Mouse (Mus musculus): Measurements from ENCODE around the gene Slamf7.

GRCm38 (mm10) chr1:171637101-171637500 is 15.7 kb downstream of the Slamf7 start:
- TF ChIP-seq CTCF (IDR thresholded peaks at IDR 0.05) (no peak), POLR2A (IDR thresholded peaks at IDR 0.05; ENCODE audit: insufficient read depth, low read depth, low read length) (no peak), EP300 (IDR thresholded peaks at IDR 0.05; ENCODE audit: insufficient read depth, low read depth, low read length) (no peak)

All from heart, adult 2 months (tissue).